Mouse (Mus musculus) kidney, adult 2 months (tissue): ENCODE results near the gene Rapgef4.

Experiments
- CTCF ChIP-seq: fragments of 200-500 bp; conservative IDR thresholded peaks from 2 replicates; pipeline ENCODE4 v1.5.1; 2011; ENCODE audit warnings: low read depth, mild to moderate bottlenecking, control low read depth, low read length, moderate library complexity, mixed read lengths; ENCODE audit not compliant: insufficient read depth, insufficient read length
- POLR2A ChIP-seq: fragments of 200-500 bp; IDR thresholded peaks from one replicate; pipeline ENCODE4 v1.6.1; 2011; ENCODE audit warnings: low read depth, low read length, control low read depth

- TF ChIP-seq POLR2A: no peak
- TF ChIP-seq CTCF: no peak
Observed at GRCm38 (mm10) chr2:72050451-72050850, 69.4 kb downstream of the Rapgef4 start.
